Mouse (Mus musculus) liver, embryonic 16.5 days (tissue): Measurements from ENCODE around the gene Slc10a6. TPM values are rescaled to one million over a fixed set of nuclear protein-coding genes. Genes with fewer than 3 reads are reported as not detected.

Source experiments
- ATAC-seq: fragments of 200-750 bp; cut with Nextera tagmentation; 2 replicates; pipeline ENCODE4 v1.8.0; 2017; ENCODE audit warnings: low read depth, mild to moderate bottlenecking, moderate number of reproducible peaks, moderate library complexity
- H3K27ac ChIP-seq: fragments of 300-500 bp; sonication (generic); 2 replicates; pipeline ENCODE4 v1.5.1; 2014; ENCODE audit warnings: mild to moderate bottlenecking, low read length
- H3K27me3 ChIP-seq: fragments of 300-500 bp; sonication (generic); 2 replicates; pipeline ENCODE4 v1.6.1; 2014; ENCODE audit warnings: low read depth, low read length, mixed read lengths; ENCODE audit not compliant: control insufficient read depth, insufficient read depth
- H3K36me3 ChIP-seq: fragments of 300-500 bp; sonication (generic); 2 replicates; pipeline ENCODE4 v1.6.1; 2014; ENCODE audit warnings: mild to moderate bottlenecking; ENCODE audit not compliant: control insufficient read depth, insufficient read depth
- H3K4me1 ChIP-seq: fragments of 300-500 bp; sonication (generic); 2 replicates; pipeline ENCODE4 v1.6.1; 2014; ENCODE audit warnings: low read depth, low read length, mixed read lengths; ENCODE audit not compliant: control insufficient read depth
- H3K4me2 ChIP-seq: fragments of 300-500 bp; sonication (generic); 2 replicates; pipeline ENCODE4 v1.6.1; 2014; ENCODE audit warnings: low read depth, low read length, mixed read lengths
- H3K4me3 ChIP-seq: fragments of 300-500 bp; sonication (generic); 2 replicates; pipeline ENCODE4 v1.5.1; 2014; ENCODE audit warnings: low read depth, mild to moderate bottlenecking, low read length
- H3K9ac ChIP-seq: fragments of 300-500 bp; sonication (generic); 2 replicates; pipeline ENCODE4 v1.6.1; 2014; ENCODE audit warnings: low read depth, low read length
- H3K9me3 ChIP-seq: fragments of 300-500 bp; sonication (generic); replicated peaks from 2 replicates; pipeline ENCODE4 v1.6.1; 2016; ENCODE audit warnings: low read length; ENCODE audit not compliant: control insufficient read depth
- WGBS: fragments of 180-500 bp; shearing (Covaris S2); extraction: QIAGEN DNeasy Blood & Tissue Kit; methylation state at CpG from one replicate; pipeline ENCODE4 v1.1.7; 2014; ENCODE audit not compliant: insufficient replicate concordance; 5-methylcytosine and 5-hydroxymethylcytosine counted together
- polyA plus RNA-seq: library from polyadenylated mRNA; unstranded; fragments of >200 nt; fragmentation: Nextera tagmentation; extraction: Ambion mirVana; gene quantifications from 2 replicates; pipeline ENCODE4 v1.2.1, GENCODE M21; 2015

Slc10a6 gene
- polyA plus RNA-seq, 1 experiment from 2014 or later: not detected

- Histone ChIP-seq H3K36me3 (no peaks in the 10 kb centered on the region), H3K27ac (no peak overlapping the region), H3K4me3 (no peak overlapping the region), H3K9ac (no peak overlapping the region), H3K4me2 (no peak overlapping the region), H3K4me1 (no peaks in the 10 kb centered on the region), H3K27me3 (no peaks in the 10 kb centered on the region), H3K9me3 (no peaks in the 10 kb centered on the region)
- no peak for ATAC-seq
- WGBS: 69% methylated on average over 7 of the region's 7 CpGs
Measured at GRCm38 (mm10) chr5:103591846-103592245, 37.4 kb downstream of the Slc10a6 start.

GRCm38 (mm10) chr5:103587219-103587618, 42.0 kb downstream of the Slc10a6 start:
- Histone ChIP-seq H3K27me3 (no peaks in the 10 kb centered on the region), H3K4me2 (no peak overlapping the region), H3K4me1 (no peaks in the 10 kb centered on the region), H3K9ac (no peak overlapping the region), H3K4me3 (no peak overlapping the region), H3K27ac (no peak overlapping the region), H3K9me3 (no peaks in the 10 kb centered on the region), H3K36me3 (no peaks in the 10 kb centered on the region)
- 65% methylated on average over 7 of the region's 7 CpGs for WGBS
- ATAC-seq: no peak

DNA sequence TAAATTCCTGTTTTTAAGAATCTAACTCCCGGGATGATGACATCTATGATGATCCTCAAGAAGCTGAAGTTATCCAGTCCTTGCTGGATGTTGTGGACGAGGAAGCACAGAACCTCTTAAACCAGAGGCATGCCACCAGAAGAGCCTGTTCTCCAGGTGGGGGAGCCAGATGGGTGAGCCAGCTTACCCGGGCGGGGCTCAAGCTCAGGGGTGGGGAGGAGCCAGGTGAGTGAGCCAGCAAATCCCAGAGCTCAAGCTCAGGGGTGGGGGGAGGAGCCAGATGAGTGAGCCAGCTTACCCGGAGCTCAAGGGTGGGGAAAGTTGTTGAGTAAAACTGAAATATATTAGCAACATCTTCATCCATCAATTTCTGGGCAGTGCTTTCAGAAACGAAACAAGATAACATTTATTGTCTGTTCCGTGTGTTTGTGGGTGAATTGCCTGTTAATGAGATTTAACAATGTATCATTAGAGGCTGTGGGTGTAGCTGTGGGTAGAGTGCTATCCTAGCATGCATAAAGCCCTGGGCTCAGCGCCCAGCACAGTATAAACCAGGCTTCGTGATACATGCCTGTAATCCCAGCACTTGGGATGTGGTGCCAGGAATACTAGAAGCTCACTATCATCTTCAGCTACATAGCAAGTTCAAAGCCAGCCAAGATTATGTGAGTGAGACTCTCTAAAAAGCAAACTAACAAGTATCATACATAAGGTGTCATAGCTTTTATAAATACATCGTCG, 49.4 kb downstream of the Slc10a6 start:
- WGBS: 57% methylated on average over 11 of the region's 11 CpGs
- H3K27me3 ChIP-seq: no peaks in the 10 kb centered on the region
- no peaks in the 10 kb centered on the region for H3K9me3 ChIP-seq
- no peak for ATAC-seq
- no peaks in the 10 kb centered on the region for H3K36me3 ChIP-seq
- H3K4me1 ChIP-seq: no peaks in the 10 kb centered on the region
- H3K4me3 ChIP-seq: no peak overlapping the region
- no peak overlapping the region for H3K27ac ChIP-seq
- no peak overlapping the region for H3K9ac ChIP-seq
- H3K4me2 ChIP-seq: no peak overlapping the region

DNA sequence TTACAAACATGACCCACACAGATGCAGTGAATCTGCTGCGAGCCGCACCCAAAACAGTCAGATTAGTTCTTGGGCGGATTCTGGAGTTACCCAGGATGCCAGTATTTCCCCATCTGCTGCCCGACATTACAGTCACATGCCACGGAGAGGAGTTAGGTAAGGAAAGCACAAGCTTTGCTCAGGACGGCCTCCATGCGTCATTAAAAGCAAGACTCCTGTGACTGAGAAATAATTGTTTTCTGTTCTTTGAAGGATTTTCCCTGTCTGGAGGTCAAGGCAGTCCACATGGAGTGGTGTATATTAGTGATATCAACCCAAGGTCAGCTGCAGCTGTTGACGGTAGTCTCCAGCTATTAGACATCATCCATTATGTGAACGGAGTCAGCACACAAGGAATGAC, 59.8 kb downstream of the Slc10a6 start:
- 67% methylated on average over 9 of the region's 9 CpGs for WGBS
- Histone ChIP-seq H3K9me3 (no peaks in the 10 kb centered on the region), H3K27me3 (no peaks in the 10 kb centered on the region), H3K4me3 (no peak overlapping the region), H3K27ac (no peak overlapping the region), H3K4me2 (no peak overlapping the region), H3K36me3 (no peaks in the 10 kb centered on the region), H3K9ac (no peak overlapping the region), H3K4me1 (no peaks in the 10 kb centered on the region)
- ATAC-seq: no peak

- ATAC-seq: no peak
- no peak overlapping the region for H3K4me2 ChIP-seq
- no peaks in the 10 kb centered on the region for H3K27me3 ChIP-seq
- no peaks in the 10 kb centered on the region for H3K9me3 ChIP-seq
- H3K27ac ChIP-seq: no peak overlapping the region
- WGBS: 65% methylated on average over 4 of the region's 4 CpGs
- H3K4me1 ChIP-seq: no peaks in the 10 kb centered on the region
- H3K4me3 ChIP-seq: no peak overlapping the region
- no peak overlapping the region for H3K9ac ChIP-seq
- no peaks in the 10 kb centered on the region for H3K36me3 ChIP-seq
Measured at GRCm38 (mm10) chr5:103568034-103568433, 61.2 kb downstream of the Slc10a6 start.

- H3K36me3 ChIP-seq: no peaks in the 10 kb centered on the region
- no peaks in the 10 kb centered on the region for H3K27me3 ChIP-seq
- no peaks in the 10 kb centered on the region for H3K9me3 ChIP-seq
- no peaks in the 10 kb centered on the region for H3K4me1 ChIP-seq
- H3K4me3 ChIP-seq: no peak overlapping the region
- H3K9ac ChIP-seq: no peak overlapping the region
- no peak for ATAC-seq
- H3K4me2 ChIP-seq: no peak overlapping the region
- 69% methylated on average over 9 of the region's 9 CpGs for WGBS
- H3K27ac ChIP-seq: no peak overlapping the region
Measured at GRCm38 (mm10) chr5:103560546-103560945, 68.7 kb downstream of the Slc10a6 start.

Other genes starting within 250 kb of the Slc10a6 start
- gene Ptpn13, start 204.2 kb downstream of the Slc10a6 start, polyA plus RNA-seq: 0.62 and 0.78 TPM in 2 replicates
- 0.06 TPM in 1 of 2 replicates, not detected in the other for gene 1700016H13Rik, start 26.6 kb upstream of the Slc10a6 start, polyA plus RNA-seq
- 13.5 and 17.7 TPM in 2 replicates for gene Aff1, start 63.0 kb upstream of the Slc10a6 start, polyA plus RNA-seq